Mouse (Mus musculus) gastrocnemius, adult 18-20 months (tissue): ENCODE results near the gene Gm17428. TPM values are rescaled to one million over a fixed set of nuclear protein-coding genes. Genes with fewer than 3 reads are reported as not detected.
A peak's percentile ranks its signal among the peaks of the same experiment; 100 is the strongest.

ENCODE experiments used
- DNase-seq: peaks from one replicate; pipeline ENCODE4 v3.0.0; 2021; ENCODE audit warnings: low spot score
- microRNA-seq: library from miRNA; unstranded; fragments of <30 nt; microRNA quantifications from one replicate; pipeline ENCODE4 v1.2.0, GENCODE M21; 2021
- total RNA-seq, 2 experiments: library from RNA; stranded (reverse); gene quantifications; 2 replicates each; pipeline ENCODE4 v1.2.3; 2021

The Gm17428 gene
- total RNA-seq, 2 experiments from 2014 or later: not detected

DNA sequence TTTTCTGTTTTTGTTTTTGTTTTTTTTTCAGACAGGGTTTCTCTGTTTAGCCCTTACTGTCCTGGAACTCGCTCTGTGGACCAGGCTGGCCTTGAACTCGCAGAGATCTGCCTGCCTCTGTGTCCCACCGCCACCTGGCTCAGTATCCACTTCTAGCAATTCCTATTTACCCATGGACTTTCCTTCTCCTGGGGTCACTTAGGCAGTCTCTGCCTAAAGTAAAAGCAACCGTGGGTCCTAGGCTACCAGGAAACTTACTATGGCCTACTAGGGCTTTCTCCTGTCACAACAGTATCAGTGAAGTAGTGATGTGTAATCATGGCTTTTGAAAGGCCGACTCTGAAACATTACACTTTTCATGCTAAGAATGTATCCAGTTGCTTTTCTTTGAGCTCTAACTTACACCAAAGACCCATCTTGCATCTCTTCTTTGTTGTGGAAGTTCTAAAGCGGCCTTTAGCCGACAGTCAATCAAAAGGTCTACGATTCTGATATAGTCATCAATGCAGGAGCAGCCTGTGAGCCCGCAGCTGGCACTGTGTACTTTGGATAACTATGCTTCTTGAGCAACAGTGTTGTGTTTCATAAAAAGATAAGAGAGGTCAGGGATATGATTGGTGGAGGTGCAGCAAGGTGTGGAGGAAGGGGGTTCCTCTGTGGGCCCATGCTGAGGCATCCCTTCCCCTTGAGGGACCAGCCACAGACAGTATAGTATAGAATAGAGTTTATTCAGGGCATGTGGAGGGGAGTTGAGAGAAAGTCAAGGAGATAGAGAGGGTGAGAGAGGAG, 30.6 kb downstream of the Gm17428 start:
- no peak for DNase-seq

- DNase-seq: no peak
Measured at GRCm38 (mm10) chr14:55008417-55008816, 31.7 kb downstream of the Gm17428 start.

DNA sequence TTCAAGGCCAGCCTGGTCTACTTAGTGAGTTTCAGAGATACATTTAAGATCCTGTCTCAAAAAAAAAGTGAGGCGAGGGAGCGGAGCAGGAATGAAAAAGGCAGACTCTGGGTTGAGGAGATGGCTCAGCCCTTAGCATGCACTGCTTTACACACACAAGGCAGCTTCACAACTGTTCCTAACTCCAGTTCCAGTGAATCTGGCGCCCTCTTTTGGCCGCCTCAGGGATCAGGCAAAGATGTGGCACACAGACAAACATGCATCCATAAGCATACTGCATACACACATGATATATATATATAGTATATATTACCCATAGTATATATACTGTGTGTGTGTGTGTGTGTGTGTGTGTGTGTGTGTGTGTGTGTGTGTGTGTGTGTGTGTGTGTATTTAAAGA, 34.4 kb downstream of the Gm17428 start:
- DNase-seq: no peak

- no peak for DNase-seq
Measured at GRCm38 (mm10) chr14:55014591-55014990, 37.9 kb downstream of the Gm17428 start.

GRCm38 (mm10) chr14:55014991-55015766, 38.4 kb downstream of the Gm17428 start, which contains the start of gene Ngdn:
Gene Ngdn (plus strand): TSS chr14:55015454.
- peak; percentile 99 for DNase-seq

- DNase-seq: no peak
Measured at GRCm38 (mm10) chr14:55015767-55016111, 39.0 kb downstream of the Gm17428 start.

GRCm38 (mm10) chr14:55016876-55017275, 40.1 kb downstream of the Gm17428 start:
- DNase-seq: no peak

- no peak for DNase-seq
Measured at GRCm38 (mm10) chr14:55020394-55020793, 43.7 kb downstream of the Gm17428 start.

- DNase-seq: no peak
Measured at GRCm38 (mm10) chr14:55023011-55023410, 46.3 kb downstream of the Gm17428 start.

GRCm38 (mm10) chr14:55024236-55024635, 47.5 kb downstream of the Gm17428 start:
- DNase-seq: peak; percentile 36

GRCm38 (mm10) chr14:55025527-55025926, 48.8 kb downstream of the Gm17428 start:
- DNase-seq: no peak

Small RNA genes within 50 kb of the gene (microRNA-seq; reads per million reads assigned to microRNA genes)
- 3.1 reads per million for gene Mir208a
- 51.5 reads per million, percentile 50 among the genes with 10 or more reads in this experiment for gene Mir208b

Other genes starting within 250 kb of the Gm17428 start
- gene Slc7a8, start 195.0 kb upstream of the Gm17428 start, total RNA-seq: 10 to 100 TPM; 10.7 to 24.4 TPM
- 1 to 10 TPM; 3.0 to 4.1 TPM for gene Rnf212b, start 162.8 kb upstream of the Gm17428 start, total RNA-seq
- 1 to 10 TPM; 4.3 to 5.1 TPM for gene Homez, start 106.0 kb upstream of the Gm17428 start, total RNA-seq
- gene Ppp1r3e, start 99.4 kb upstream of the Gm17428 start, total RNA-seq: 1 to 10 TPM; 2.4 to 4.5 TPM
- 10 to 100 TPM; 22.3 to 27.3 TPM for gene Bcl2l2, start 93.6 kb upstream of the Gm17428 start, total RNA-seq
- 1 to 10 TPM; 2.9 to 3.0 TPM for gene Gm20521, start 93.5 kb upstream of the Gm17428 start, total RNA-seq
- gene Pabpn1, start 84.4 kb upstream of the Gm17428 start, total RNA-seq: 10 to 100 TPM; 46.1 to 51.0 TPM
- 1 to 10 TPM; 1.2 to 1.3 TPM for gene Slc22a17, start 63.8 kb upstream of the Gm17428 start, total RNA-seq
- gene Efs, start 50.8 kb upstream of the Gm17428 start, total RNA-seq: 1 to 10 TPM in 1 of 2 experiments, under 1 TPM in 1; 0.78 to 1.5 TPM
- gene Il25, start 44.2 kb upstream of the Gm17428 start, total RNA-seq: not detected
- under 1 TPM in 1 of 2 experiments, not detected in 1; 0.50 TPM for gene Cmtm5, start 40.7 kb upstream of the Gm17428 start, total RNA-seq
- 100 to 1,000 TPM; 174 to 189 TPM for gene Myh6, start 10.0 kb upstream of the Gm17428 start, total RNA-seq
- gene Myh7, start 17.7 kb downstream of the Gm17428 start, total RNA-seq: 100 to 1,000 TPM; 739 to 933 TPM
- 10 to 100 TPM; 18.4 to 19.0 TPM for gene Ngdn, start 38.5 kb downstream of the Gm17428 start, total RNA-seq
- gene Zfhx2, start 115.4 kb downstream of the Gm17428 start, total RNA-seq: 1 to 10 TPM; 4.9 to 5.6 TPM
- gene Thtpa, start 117.9 kb downstream of the Gm17428 start, total RNA-seq: 10 to 100 TPM; 12.1 to 14.8 TPM
- gene Ap1g2, start 129.7 kb downstream of the Gm17428 start, total RNA-seq: 1 to 10 TPM; 4.2 to 4.9 TPM
- under 1 TPM; 0.07 to 0.11 TPM for gene Jph4, start 140.0 kb downstream of the Gm17428 start, total RNA-seq
- gene Dhrs2, start 245.1 kb downstream of the Gm17428 start, total RNA-seq: not detected